Mouse (Mus musculus): ENCODE data around the gene Armh1.
A peak's percentile ranks its signal among the peaks of the same experiment; 100 is the strongest.

Armh1 gene

DNA sequence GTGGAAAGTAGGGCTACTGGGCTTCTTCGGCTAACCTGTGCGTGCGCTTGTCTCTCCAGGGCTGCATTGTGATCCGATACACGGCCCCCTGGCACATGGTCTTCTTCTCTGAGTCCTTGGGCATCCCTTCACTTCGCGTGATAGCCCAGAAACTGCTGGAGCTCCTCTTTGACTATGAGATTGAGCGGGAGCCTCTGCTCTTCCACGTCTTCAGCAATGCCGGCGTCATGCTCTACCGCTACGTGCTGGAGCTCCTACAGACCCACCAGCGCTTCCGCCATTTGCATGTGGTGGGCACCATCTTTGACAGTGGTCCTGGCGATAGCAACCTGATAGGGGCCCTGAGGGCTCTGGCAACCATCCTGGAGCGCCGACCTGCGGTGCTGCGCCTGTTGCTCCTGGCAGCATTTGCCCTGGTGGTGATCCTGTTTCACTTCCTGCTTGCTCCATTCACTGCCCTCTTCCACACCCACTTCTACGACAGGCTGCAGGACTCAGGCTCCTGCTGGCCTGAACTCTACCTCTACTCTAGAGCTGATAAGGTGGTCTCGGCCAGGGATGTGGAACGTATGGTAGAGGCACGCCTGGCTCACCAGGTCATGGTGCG is 16.0 kb upstream of the Armh1 start:
- no peak for DNase-seq (ENCODE audit: low read depth)

DNA sequence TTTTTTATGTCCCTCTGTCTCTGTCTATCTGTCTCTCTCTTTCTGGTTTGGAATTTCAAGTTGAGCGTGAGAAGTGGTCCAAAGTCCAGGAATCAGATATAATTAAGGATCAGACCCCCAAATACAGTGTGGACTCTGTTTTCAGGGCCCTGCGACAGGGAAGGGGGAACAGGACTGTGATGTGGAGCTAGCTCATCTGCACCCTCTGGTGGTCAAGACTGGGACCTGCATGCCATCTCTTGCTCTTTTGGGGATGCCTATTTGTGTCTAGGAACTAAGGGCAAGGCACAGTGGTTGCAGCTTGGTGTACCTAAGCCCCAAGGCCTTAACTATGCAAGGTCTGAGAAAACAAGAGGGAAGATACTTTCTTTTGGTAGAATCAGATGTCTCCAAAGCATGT is 15.4 kb upstream of the Armh1 start:
- peak; percentile 75 for DNase-seq (ENCODE audit: low read depth)

DNA sequence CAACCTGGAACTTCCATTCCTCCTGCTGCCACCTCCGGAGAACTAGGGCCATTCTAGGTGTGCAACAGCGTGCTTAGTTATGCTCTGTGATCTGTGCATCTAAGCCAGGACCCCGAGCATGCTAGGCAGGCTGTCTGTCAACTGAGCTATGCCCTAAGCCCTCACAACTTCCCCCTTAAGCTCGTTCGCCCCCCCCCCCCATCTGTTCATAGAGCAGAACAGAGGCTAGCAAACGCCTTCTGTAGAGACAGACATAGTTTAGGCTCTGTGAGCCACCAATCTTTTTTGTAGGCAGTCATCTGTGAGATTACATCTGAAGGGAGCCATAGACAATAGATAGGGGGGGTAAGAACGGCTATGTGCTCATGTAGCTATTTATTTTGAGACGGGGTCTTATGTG is 11.1 kb upstream of the Armh1 start:
- no peak for DNase-seq (ENCODE audit: low read depth)

DNA sequence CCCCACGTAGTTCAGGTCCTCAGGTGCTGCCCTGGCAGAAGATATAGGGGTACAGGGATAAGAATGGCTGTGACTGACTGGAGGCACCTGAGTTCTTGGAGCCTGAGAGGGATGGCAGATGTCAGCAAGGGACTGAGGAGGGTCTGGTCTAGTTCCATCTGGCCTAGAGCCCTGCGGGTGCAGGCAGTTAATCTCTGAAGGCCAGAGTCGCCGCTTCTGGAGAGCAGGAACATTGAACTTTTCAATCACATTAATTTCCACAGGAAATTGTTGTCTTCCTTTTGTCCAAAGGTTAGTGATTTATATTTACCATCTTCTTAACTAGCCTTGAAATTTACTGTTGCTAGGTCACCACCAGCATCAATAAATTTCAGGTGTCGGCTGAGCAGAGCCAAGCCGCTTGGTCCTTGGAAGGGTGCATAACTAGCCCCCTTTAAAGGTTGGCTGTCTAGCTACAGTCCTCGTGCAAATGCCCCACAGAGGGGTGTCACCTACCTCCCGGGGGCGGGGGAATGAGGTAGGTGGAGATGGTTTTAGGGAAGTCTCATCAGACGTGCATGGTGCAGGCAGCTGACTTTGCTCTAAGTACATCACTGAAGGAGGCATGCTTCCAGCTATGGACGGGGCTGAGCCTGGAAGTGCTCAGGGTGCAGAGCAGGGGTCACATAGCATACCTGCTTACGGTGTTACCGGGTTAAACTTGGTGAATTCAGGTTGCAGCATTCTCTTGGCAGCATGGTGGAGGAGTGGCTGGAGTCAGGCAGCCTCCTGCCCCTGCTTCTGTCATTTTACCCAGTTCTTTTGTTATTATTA is 10.4 kb upstream of the Armh1 start:
- DNase-seq (ENCODE audit: low read depth): no peak

DNA sequence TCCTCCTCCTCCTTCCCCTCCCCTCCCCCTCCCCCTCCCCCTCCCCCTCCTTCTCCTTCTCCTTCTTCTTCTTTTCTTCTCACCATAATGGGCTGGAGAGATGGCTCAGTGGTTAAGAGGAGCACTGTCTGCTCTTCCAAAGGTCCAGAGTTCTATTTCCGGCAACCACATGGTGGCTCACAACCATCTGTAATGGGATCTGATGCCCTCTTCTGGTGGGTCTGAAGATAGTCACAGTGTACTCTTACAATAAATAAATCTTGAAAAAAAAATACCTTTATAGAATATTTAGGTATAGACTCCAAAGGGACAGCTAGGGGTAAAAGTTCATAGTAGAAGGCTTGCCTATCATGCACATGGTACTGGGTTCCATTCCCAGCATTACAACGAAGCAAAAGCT is 9.3 kb upstream of the Armh1 start:
- DNase-seq (ENCODE audit: low read depth): no peak

DNA sequence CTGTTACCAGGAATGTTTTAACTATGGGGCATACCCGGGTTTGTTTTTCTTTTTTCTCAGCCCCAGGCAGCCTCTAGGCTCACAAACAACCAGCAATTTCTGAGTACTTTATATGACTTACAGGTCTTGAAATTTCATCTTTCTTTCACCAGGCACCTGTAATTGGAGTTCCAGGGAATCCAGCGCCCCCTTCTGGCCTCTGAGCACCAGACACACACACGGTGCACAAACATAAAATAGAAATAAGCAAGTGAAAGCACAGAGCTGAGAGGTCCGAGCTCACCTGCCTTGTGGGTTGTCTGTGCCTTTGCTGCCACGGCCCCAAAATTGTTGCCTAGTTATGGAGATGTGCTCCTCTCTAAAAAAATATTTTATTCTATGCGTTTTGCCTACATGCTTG is 8.0 kb upstream of the Armh1 start:
- DNase-seq (ENCODE audit: low read depth): peak; percentile 44

DNA sequence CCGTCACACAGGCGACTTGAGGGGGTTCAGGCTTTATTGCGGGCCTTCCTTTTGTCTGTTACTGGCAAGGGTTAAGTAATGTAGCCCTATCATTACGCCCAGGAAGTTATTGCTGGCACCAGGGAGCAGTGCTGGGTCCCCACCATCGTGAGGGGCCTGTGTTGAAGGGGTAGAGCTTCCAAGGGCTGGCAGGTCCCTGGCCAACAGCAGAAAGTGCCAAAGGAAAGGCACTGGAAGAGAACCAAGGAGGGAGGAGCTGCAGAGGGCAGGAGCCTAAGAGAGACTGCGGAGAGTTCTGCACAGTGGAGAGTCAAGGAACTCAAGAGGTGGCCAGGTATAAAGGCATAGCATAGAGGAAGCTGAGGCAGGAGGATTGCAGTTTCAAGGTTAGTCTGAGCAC is 2.7 kb upstream of the Armh1 start:
- DNase-seq (ENCODE audit: low read depth): no peak

DNA sequence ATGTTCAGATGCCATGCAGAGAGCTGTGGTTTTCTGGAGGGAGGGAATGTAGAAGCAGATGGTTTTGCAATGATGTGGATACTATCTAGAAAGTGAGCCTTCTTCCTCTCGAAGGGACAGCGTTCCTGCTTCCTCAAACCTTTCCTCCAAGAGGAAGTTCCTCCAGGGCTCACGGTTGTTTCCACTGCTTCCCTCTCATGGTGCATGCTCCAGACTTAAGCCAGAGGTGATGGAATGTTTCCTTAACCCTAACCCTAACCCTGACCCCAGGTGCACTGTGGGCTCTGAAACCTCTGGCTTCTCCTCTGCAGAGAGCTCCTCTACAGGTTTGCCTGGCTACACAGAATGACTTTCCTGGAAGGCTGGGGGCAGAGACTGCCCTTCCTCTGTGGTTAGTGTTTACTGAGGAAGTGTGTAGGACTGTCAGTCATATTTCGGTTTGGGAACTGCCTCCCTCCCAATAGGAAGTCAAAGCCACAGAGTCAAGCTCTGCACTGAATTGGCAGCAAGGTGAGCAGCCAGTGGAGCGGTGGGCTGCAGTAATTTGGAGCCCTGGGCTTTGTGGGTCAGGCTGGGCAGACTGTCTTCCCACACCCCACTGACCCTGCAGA is 2.2 kb upstream of the Armh1 start:
- peak; percentile 58 for DNase-seq (ENCODE audit: low read depth)

DNA sequence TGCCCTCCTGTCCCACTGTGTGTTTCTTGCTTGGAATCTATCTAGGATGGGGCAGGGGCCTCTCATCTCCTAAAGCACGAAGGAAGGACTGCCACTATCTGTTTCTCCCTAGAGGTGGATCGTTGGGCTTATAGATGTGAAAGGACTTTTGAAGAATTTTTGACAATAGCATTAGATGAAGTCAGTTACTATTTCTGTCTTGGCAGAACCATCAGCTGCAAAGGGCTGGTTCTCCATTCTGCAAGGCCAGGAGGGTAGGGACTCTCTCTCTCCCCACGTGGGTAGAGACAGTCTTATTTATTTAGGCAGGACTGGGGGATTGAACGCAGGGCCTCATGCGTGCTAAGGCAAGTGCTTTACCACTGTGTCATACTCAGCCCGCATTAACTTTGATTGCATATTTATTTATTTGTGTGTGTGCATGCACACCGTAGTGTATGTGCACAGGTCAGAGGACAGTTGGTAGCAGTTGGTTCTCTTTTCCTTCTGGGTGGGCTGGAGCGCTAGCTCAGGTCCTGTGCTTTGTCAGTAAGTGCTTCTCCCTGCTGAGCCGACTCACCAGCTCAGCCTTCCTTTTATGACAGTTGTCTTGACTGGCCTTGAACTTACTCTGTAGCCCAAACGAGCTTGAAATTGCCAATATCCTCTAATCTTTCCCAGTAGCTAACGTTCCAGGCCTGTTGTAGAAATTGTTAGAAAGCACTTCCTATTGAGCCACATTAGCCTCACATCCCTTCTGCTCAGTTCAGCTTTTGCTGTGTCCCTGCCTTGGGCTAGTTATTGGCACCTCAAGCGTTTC is 1.5 kb upstream of the Armh1 start:
- peak; percentile 70 for DNase-seq (ENCODE audit: low read depth)

DNA sequence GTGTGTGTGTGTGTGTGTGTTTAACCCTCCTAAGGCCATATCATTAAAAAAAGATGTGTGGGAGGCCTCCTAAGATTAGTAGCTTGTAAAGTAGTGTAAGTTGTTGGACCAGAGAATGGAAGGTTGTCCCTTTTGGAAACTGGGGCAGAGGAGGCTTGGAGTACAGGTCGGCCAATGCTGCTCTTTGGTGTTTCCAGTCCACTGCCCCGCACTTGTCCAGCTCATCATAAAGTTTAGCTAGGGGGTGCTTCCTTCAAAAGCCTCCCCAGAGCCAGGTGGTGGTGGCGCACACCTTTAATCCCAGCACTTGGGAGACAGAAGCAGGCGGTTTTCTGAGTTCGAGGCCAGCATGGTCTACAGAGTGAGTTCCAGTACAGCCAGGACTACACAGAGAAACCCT is 830 bp upstream of the Armh1 start:
- no peak for DNase-seq (ENCODE audit: low read depth)

DNA sequence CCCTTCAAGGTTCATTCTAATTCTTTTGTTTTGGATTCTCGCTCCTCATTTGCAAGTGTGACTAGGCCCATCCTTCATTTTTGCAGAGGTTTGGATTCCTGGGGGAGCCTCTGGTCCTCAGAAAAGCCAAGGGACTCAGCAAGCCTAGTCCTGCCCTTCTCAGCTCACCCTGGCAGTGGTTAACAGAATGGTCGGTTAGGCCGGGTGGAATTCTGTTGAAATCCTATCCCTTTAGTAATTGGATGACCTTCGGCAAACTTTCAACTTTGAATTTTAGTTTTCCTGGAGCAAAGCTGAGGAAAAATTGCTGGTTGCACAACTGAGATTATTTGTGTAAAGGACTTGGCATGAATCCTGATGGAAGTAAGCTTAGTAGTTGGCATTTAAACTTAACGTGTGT is 426 bp upstream of the Armh1 start:
- no peak for DNase-seq (ENCODE audit: low read depth)

DNA sequence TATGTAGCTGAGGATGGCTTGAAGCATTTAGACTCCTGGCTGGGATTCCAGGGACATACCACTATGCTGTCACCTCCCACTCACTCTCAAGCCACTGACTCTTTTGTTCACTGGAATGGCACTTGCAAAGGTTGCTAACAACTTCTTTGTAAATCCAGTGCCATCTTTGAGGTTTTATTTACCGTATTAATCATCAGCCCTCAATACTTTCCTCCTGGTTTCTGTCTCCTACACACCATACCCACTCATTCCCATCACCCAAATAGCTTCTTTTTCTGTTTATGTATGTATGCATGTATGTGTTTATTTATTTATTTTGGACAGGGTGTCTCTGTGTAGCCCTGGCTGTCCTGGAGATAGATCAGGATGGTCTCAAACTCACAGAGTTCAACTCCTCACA is 943 bp downstream of the Armh1 start:
- DNase-seq (ENCODE audit: low read depth): no peak

DNA sequence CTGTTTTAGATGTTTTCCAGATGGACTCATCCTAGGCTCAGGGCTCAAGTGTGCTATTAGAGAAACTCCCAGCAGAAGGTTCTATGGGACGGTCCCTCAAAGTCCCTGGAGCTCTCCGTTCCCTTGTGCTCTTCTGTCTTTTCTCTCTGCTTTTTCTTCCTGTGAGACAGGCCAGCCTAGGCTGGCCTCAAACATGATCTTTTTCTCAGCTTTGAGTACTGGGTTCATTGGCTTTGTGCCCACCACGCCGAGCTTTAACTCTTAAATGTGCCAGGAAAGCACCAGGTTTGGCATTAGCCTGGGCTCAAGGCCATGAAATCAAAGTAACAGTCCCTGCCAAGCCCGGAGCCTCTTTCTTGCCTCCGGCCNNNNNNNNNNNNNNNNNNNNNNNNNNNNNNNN is 11.1 kb downstream of the Armh1 start:
- DNase-seq (ENCODE audit: low read depth): no peak

DNA sequence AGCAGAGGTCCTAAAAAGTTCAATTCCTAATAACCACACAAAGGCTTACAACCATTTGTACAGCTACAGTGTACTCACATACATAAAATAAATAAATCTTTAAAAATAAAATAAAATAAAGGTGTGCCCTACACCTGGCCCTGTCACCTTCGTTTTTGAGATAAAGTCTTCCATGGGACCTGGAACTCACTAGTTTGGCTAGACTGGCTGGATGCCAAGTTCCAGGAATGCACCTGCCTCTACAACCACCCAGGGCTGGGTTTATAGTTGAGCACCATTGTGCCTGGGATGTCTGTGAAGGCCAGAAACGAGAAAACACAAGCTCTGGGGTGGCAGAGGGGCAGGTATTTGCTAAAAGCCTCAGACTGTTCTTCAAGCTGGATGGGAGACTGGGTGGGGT is 12.8 kb downstream of the Armh1 start:
- DNase-seq (ENCODE audit: low read depth): no peak

DNA sequence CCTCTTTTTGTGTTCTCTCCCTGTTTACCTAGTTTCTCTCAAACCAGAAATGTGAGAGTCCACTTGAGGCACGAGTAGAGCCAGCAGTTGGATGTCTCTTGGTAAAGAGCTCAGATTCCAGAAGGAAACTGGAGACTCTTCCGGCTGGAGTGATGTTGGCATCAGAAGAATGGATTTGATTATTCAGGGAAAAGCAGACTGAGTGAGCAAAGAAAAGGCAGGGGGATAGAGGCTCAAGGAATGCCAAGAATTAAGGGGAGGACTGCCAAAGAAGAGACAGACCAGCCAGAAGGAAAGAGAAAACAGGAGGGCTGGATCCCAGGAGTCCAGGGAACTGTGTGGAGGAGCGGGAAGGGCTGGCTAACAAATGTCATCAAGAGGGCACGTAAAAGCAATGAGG is 16.1 kb downstream of the Armh1 start:
- DNase-seq (ENCODE audit: low read depth): no peak

DNA sequence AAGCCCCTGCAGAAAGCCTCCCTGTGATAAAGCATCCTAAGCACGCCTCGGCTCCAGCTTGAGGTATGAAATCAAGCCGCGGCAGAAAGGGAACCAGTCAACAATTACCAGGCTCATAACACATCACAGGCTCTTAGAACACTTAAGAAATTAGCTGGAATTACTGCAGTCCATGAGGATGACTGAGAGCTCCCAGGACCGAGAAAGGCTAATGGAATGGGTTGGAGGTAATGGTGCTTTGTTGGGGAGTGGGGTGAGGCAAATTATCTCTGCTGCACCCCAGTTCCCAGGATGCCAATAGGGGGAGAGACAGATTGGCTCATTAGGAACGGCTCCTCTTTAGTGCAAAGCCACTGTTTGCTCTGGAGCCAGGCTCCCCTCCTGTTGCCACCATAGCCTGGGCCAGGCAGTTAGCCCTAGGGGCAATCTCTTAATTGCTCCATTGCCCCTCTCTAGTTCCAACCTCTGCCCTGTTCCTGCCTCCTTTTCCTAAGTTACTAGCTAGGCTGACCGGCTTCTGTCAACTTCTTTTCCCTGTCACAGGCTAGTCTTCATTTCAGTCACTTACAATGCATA is 17.7 kb downstream of the Armh1 start:
- DNase-seq (ENCODE audit: low read depth): no peak

DNA sequence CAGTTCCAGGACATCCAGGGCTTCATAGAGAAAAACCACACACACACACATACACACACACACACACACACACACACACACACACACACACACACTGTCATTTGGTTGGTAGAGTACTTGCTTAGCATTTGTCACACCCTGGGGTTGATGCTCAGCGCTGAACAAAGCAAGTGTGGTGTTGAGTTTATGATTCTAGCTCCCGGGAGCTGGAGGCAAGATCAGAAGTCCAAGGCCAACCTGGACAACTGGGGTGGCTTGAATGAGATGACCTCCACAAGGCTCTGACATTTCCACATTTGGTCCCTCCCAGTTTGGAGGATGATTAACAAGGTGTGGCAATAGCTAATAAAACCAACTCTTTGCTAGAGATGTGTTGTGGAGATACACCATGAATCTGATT is 20.7 kb downstream of the Armh1 start:
- no peak for DNase-seq (ENCODE audit: low read depth)

DNA sequence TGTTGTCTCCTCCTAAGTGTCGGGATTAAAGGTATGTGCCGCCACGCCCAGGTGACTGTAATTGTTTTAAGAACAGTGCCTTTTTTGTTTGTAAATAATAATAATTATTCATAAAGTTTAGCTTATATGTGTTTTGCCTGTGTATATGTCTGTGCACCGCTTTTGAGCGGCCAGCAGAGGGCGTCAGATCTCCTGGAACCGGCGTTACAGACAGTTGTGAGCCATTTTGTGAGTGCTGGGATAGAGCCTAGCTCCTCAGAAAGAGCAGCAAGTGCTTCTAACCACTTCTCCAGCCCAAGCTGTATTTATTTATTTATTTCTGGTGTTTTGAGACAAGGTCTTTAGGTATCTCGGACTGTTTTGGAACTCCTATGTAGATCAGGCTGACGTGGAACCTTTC is 21.6 kb downstream of the Armh1 start:
- peak; percentile 67 for DNase-seq (ENCODE audit: low read depth)

DNA sequence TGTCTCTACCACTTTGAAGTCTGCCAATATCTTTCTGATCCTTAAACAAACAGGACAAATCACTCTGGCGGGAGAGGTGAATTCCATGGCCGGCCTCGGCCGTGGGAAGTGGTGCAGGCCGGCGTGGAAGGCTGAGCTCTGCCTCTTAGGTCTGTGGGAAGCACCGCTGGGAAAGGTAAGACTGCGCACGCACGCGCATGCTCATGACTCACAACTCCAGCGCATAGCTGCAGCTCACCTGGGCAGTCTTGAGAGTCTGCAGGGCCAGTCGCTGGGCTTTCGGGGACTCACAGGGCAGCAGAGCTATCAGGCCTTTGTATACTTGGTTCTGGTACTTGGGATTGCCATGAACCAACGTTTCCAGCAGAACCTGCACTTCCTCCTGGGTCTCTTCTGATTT is 22.3 kb downstream of the Armh1 start:
- no peak for DNase-seq (ENCODE audit: low read depth)

DNA sequence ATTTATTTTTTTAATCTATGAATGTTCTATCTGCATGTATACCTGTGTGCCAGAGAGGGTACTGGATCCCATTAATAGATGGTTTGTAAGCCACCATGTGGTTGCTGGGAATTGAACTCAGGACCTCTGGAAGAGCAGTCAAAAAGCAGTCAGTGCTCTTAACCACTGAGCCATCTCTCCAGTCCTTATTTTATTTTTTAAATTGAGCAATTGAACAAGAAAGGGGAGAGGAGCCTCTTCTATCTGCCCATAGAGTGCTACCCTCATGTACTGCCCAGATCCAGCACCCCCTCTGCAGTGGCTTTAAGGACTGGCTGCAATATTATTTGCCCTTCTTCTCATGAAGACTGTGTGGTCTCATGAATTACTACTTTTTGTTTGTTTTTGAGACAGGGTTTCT is 26.7 kb downstream of the Armh1 start:
- no peak for DNase-seq (ENCODE audit: low read depth)

DNA sequence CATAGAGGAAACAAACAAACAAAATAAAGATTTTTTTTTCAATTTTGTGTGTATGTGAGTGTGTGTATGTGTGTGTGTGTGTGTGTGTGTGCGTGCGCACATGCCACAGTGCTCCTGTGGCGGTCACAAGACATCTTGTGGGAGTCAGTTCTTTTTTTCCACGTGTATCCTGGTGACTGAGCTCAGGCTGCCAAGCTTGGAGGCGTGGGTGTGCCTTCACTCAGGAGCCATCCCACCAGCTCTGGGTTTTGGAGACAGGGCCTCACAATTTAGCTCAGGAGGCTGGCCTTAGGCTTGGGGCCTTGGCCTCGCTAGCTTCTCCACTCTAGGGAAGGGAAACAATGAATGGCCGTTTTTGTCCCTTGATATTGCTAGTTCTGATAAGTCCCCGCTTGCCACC is 27.8 kb downstream of the Armh1 start:
- no peak for DNase-seq (ENCODE audit: low read depth)

DNA sequence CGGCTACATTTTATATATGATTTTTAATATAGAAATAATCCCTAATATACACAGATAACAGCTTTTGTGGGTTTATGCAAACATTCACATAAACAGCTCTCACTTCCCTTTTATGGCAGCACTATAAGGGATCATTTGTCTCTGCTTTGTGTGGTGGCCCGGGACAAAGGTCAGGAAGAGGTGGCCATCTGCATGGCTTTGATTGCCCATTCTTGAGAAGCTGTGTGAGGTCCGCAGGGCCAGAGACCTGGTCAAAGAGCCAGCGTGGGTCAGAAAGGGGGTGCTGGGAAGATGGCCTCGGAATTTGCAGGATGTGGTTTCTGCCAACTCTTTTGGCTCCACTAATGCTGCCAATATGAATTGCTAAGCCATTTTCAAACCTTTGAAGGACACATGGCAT is 28.9 kb downstream of the Armh1 start:
- peak; percentile 65 for DNase-seq (ENCODE audit: low read depth)
